Mouse (Mus musculus) intestine, postnatal 0 days (tissue): Measurements from ENCODE around the gene Nutm2. TPM values are rescaled to one million over a fixed set of nuclear protein-coding genes. Genes with fewer than 3 reads are reported as not detected.

Source experiments
- polyA plus RNA-seq: library from polyadenylated mRNA; unstranded; fragments of >200 nt; fragmentation: Nextera tagmentation; extraction: Ambion mirVana; gene quantifications from 2 replicates; pipeline ENCODE4 v1.2.1, GENCODE M21; 2015

Gene Nutm2
- polyA plus RNA-seq, 1 experiment from 2014 or later, result not detected

Other genes starting within 250 kb of the Nutm2 start
- not detected in 2 replicates for gene Gm906, start 217.0 kb upstream of the Nutm2 start, polyA plus RNA-seq
- gene Fbxw17, start 49.4 kb upstream of the Nutm2 start, polyA plus RNA-seq, result 15.1 and 15.9 TPM in 2 replicates
- not detected in 2 replicates for gene Gm47429, start 23.4 kb upstream of the Nutm2 start, polyA plus RNA-seq
- not detected in 2 replicates for gene Gm904, start 175.9 kb downstream of the Nutm2 start, polyA plus RNA-seq
- gene Gm8765, start 231.0 kb downstream of the Nutm2 start, polyA plus RNA-seq, result not detected in 2 replicates